Mouse (Mus musculus) adrenal gland, adult 8-10 months (tissue): ENCODE measurements around the gene Mgat5b. TPM values are rescaled to one million over a fixed set of nuclear protein-coding genes. Genes with fewer than 3 reads are reported as not detected.

Experiments used
- DNase-seq: peaks from one replicate; pipeline ENCODE4 v3.0.0; 2022
- total RNA-seq, 4 experiments: library from RNA; stranded (reverse); gene quantifications; 2 replicates each; pipeline ENCODE4 v1.2.4; 2022

The Mgat5b gene
- total RNA-seq, 4 experiments from 2014 or later: 0.46 to 1.0 (median 0.77) TPM

- DNase-seq: no peak
These were observed 117.1 kb downstream of the Mgat5b start for GRCm38 (mm10) chr11:117035661-117036336.

Other genes with a start within 250 kb of the Mgat5b start
- under 1 TPM in 3 of 4 experiments, not detected in 1; 0.17 to 0.99 (median 0.19) TPM for gene St6galnac1, start 143.4 kb upstream of the Mgat5b start, total RNA-seq
- 100 to 1,000 TPM in 2 of 4 experiments, 10 to 100 TPM in 2; 43.8 to 117 (median 81.5) TPM for gene Mxra7, start 90.8 kb upstream of the Mgat5b start, total RNA-seq
- gene Mettl23, start 75.6 kb upstream of the Mgat5b start, total RNA-seq: 10 to 100 TPM; 28.2 to 43.9 (median 32.6) TPM
- gene Jmjd6, start 75.4 kb upstream of the Mgat5b start, total RNA-seq: 10 to 100 TPM; 31.8 to 41.1 (median 33.4) TPM
- gene Mfsd11, start 66.4 kb upstream of the Mgat5b start, total RNA-seq: 10 to 100 TPM; 45.7 to 69.2 (median 52.9) TPM
- gene Srsf2, start 65.8 kb upstream of the Mgat5b start, total RNA-seq: 100 to 1,000 TPM; 183 to 287 (median 255) TPM
- 100 to 1,000 TPM; 138 to 170 (median 166) TPM for gene Sec14l1, start 196.3 kb downstream of the Mgat5b start, total RNA-seq